Mouse (Mus musculus) c-Kit-negative CD71-positive TER-119-positive erythroid progenitor cells, embryonic 14.5 days (primary cell): ENCODE measurements around the gene Olfr576.

Experiments
- DNase-seq: peaks from one replicate; pipeline ENCODE4 v3.0.0-alpha.2; 2013; ENCODE audit warnings: low read depth, low spot score

Olfr576 gene

GRCm38 (mm10) chr7:102962360-102962759 is at the start of gene Olfr576:
Gene Olfr576, plus strand, starts transcription at chr7:102962660.
- DNase-seq: no peak

- no peak for DNase-seq
These were observed 47.2 kb upstream of the Olfr576 start for GRCm38 (mm10) chr7:102915261-102915660.

- DNase-seq: no peak
These were observed 46.1 kb upstream of the Olfr576 start for GRCm38 (mm10) chr7:102916405-102916804.

- DNase-seq: no peak
These were observed 45.2 kb upstream of the Olfr576 start, which contains the start of gene Olfr571 for GRCm38 (mm10) chr7:102917032-102917875. Gene Olfr571, minus strand, starts transcription at chr7:102917536.

- DNase-seq: peak; percentile 21
These were observed 42.8 kb upstream of the Olfr576 start for GRCm38 (mm10) chr7:102919632-102920031.

GRCm38 (mm10) chr7:102924109-102924508 is 38.4 kb upstream of the Olfr576 start, which contains the start of gene Olfr572:
Gene Olfr572, plus strand, starts transcription at chr7:102924409.
- DNase-seq: no peak

GRCm38 (mm10) chr7:102927105-102927504 is 35.4 kb upstream of the Olfr576 start:
- DNase-seq: no peak

- no peak for DNase-seq
These were observed 20.0 kb upstream of the Olfr576 start, which contains the start of gene Olfr573-ps1 for GRCm38 (mm10) chr7:102942475-102942874. Gene Olfr573-ps1, minus strand, starts transcription at chr7:102942575.

GRCm38 (mm10) chr7:102943417-102943816 is 19.0 kb upstream of the Olfr576 start:
- no peak for DNase-seq

GRCm38 (mm10) chr7:102948167-102948566 is 14.3 kb upstream of the Olfr576 start, which contains the start of gene Olfr574:
Gene Olfr574, plus strand, starts transcription at chr7:102948467.
- DNase-seq: no peak

GRCm38 (mm10) chr7:102950732-102951131 is 11.7 kb upstream of the Olfr576 start:
- DNase-seq: no peak

- DNase-seq: no peak
These were observed 4.3 kb upstream of the Olfr576 start for GRCm38 (mm10) chr7:102958137-102958536.

- DNase-seq: peak; percentile 42
These were observed 3.9 kb upstream of the Olfr576 start, which contains the start of gene Olfr575 for GRCm38 (mm10) chr7:102958593-102958992. Gene Olfr575, minus strand, starts transcription at chr7:102958775.

GRCm38 (mm10) chr7:102974399-102974798 is 11.9 kb downstream of the Olfr576 start:
- no peak for DNase-seq

GRCm38 (mm10) chr7:102975843-102976242 is 13.4 kb downstream of the Olfr576 start, which contains the start of gene Olfr577:
Gene Olfr577, minus strand, starts transcription at chr7:102975943.
- no peak for DNase-seq

- no peak for DNase-seq
These were observed 26.8 kb downstream of the Olfr576 start, which contains the start of gene Olfr578 for GRCm38 (mm10) chr7:102989224-102989623. Gene Olfr578, minus strand, starts transcription at chr7:102989324.
